ENCODE assay signal across 9 mouse cellular contexts in the genomic region with DNA sequence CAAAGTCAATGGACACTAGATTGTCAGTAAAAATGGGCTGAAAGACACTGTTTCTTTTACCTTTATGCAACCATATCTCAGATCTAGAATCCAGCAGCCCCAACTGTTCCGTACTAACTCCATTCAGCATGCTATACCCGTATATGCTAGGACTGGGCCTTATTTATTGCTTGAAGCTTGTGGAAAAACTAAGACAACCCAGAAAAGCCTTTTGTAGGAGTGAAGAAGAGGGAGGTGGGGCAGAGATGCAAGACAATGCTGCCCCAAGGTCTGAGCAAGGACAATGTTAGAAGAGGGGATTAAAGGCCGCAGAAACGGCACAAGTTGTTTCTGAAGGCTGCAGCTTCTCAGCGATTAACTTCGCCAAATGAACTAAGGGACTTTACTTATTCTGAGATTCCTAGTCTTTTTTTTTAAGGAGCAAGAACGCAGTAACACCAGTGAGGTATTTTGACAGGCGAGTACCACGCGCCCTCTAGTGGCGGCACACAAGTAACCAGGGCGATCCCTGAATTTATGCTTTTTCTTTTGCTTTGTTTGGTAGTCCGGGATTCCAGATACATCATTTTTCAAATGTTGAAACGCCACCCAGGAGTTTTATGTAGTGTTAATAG.
DNase-seq lines count a peak whose midpoint lies in the region; ATAC-seq and TF ChIP-seq lines count a peak whose summit lies in the region.
"Had no signal": no experiment of that assay in that cellular context is flagged by ENCODE, and none has a peak within 500 bp of the region (broad histone marks: within the 10 kb centered on the region; RNA-seq: fewer than 3 reads in every experiment).

No protein-coding gene starts in this region.

- H3K4me1 ChIP-seq in ES-Bruce4 (ENCODE audit: control insufficient read depth, insufficient read depth, low read length), result no peaks in the 10 kb centered on the region
- H3K4me1 ChIP-seq in forebrain, embryonic 12.5 days, result no peaks in the 10 kb centered on the region
- H3K4me1 ChIP-seq in heart, embryonic 14.5 days (ENCODE audit: control insufficient read depth in 2 of 2, insufficient read depth in 2 of 2, low read length in 2 of 2), result peaks cover 6 to 15% of the 10 kb centered on the region in 2 experiments; a peak in 3 of 4 replicates

- H3K27ac ChIP-seq in ES-Bruce4 (ENCODE audit: insufficient read depth, low read length), result no peak overlapping the region
- no peak overlapping the region for H3K27ac ChIP-seq in forebrain, embryonic 12.5 days
- no peak overlapping the region for H3K27ac ChIP-seq in heart, embryonic 14.5 days (replicated peaks in 1 of 2; ENCODE audit: control insufficient read depth in 1 of 2, insufficient read depth in 1 of 2, low read depth in 2 of 2, low read length in 2 of 2)

- no peak overlapping the region; the same call in 1 of the 2 replicates for H3K4me2 ChIP-seq in forebrain, embryonic 12.5 days
- H3K4me2 ChIP-seq in heart, embryonic 14.5 days (ENCODE audit: low read length), result peak overlapping the region; percentile 53

- H3K36me3 ChIP-seq in ES-Bruce4 (ENCODE audit: control insufficient read depth, insufficient read depth, low read length, poor library complexity, severe bottlenecking), result no peaks in the 10 kb centered on the region
- H3K36me3 ChIP-seq in forebrain, embryonic 12.5 days (replicated peaks), result no peaks in the 10 kb centered on the region
- H3K36me3 ChIP-seq in heart, embryonic 14.5 days (ENCODE audit: control insufficient read depth, insufficient read depth, low read length), result no peaks in the 10 kb centered on the region

- TF ChIP-seq POLR2A in ES-Bruce4 (IDR thresholded peaks at IDR 0.05; ENCODE audit: insufficient read depth, low read length), result no peak

- TF ChIP-seq CTCF in ES-Bruce4 (IDR thresholded peaks at IDR 0.05; ENCODE audit: low read depth, low read length), result peak; percentile 76

- no peak overlapping the region for H3K4me3 ChIP-seq in ES-Bruce4 (ENCODE audit: low read depth, low read length)
- H3K4me3 ChIP-seq in forebrain, embryonic 12.5 days (replicated peaks), result no peak overlapping the region
- H3K4me3 ChIP-seq in heart, embryonic 14.5 days (ENCODE audit: control insufficient read depth in 1 of 2, insufficient read depth in 1 of 2, low read depth in 1 of 2, low read length in 2 of 2), result no peak overlapping the region
- H3K4me3 ChIP-seq: erythroblast, embryonic 14.5 days had no signal

- H3K27me3 ChIP-seq in ES-Bruce4 (ENCODE audit: control insufficient read depth, insufficient read depth, low read length, poor library complexity, severe bottlenecking), result no peaks in the 10 kb centered on the region
- peaks cover 11% of the 10 kb centered on the region for H3K27me3 ChIP-seq in forebrain, embryonic 12.5 days
- no peaks in the 10 kb centered on the region for H3K27me3 ChIP-seq in heart, embryonic 14.5 days (ENCODE audit: control insufficient read depth, insufficient read depth, low read length)

- peak; percentile 68; the same call in 1 of the 2 replicates for ATAC-seq in forebrain, embryonic 12.5 days (ENCODE audit: low FRiP score)
- no peak for ATAC-seq in heart, embryonic 14.5 days (ENCODE audit: insufficient number of reproducible peaks, insufficient read depth, low FRiP score, low read depth)

- peak; percentile 47 for DNase-seq in brain, embryonic 18.5 days (ENCODE audit: low read depth, low spot score)
- peak; percentile 90 for DNase-seq in kidney, postnatal 10 days
- DNase-seq in liver, result peak; percentile 68
- DNase-seq in naive thymus-derived CD4-positive, alpha-beta T cell, adult 2 months (ENCODE audit: low read depth), result peak; percentile 30
- peak; percentile 39 for DNase-seq in thymus, postnatal 0 days (ENCODE audit: low spot score)

- TF ChIP-seq EP300 in ES-Bruce4 (IDR thresholded peaks at IDR 0.05; ENCODE audit: insufficient read depth, low read depth, low read length), result no peak

- H3K9me3 ChIP-seq in ES-Bruce4 (replicated peaks; ENCODE audit: control insufficient read depth, insufficient read depth, low read length, poor library complexity, severe bottlenecking), result no peaks in the 10 kb centered on the region
- no peaks in the 10 kb centered on the region for H3K9me3 ChIP-seq in forebrain, embryonic 12.5 days
- H3K9me3 ChIP-seq in heart, embryonic 14.5 days (ENCODE audit: control insufficient read depth, low read length), result no peaks in the 10 kb centered on the region

- 7% methylated on average over 14 of the region's 14 CpGs for WGBS in forebrain, embryonic 12.5 days
- WGBS in heart, embryonic 14.5 days, result 11% methylated on average over 14 of the region's 14 CpGs

- no peak overlapping the region for H3K9ac ChIP-seq in ES-Bruce4 (ENCODE audit: low read depth, poor library complexity, severe bottlenecking)
- H3K9ac ChIP-seq in forebrain, embryonic 12.5 days, result no peak overlapping the region
- peak overlapping the region; percentile 49 for H3K9ac ChIP-seq in heart, embryonic 14.5 days (ENCODE audit: low read length)

Comparison
In these comparisons a context has a peak if more than half of its experiments do, and no peak if none do; other contexts are left out.
1. DNase-seq: peak in every context shown above with its lines; median percentile 90 in kidney, postnatal 10 days; 68 in liver; 47 in brain, embryonic 18.5 days; 39 in thymus, postnatal 0 days; 30 in naive thymus-derived CD4-positive, alpha-beta T cell, adult 2 months.